Comparison of ENCODE assay signal across 28 mouse cellular contexts in the genomic region with DNA sequence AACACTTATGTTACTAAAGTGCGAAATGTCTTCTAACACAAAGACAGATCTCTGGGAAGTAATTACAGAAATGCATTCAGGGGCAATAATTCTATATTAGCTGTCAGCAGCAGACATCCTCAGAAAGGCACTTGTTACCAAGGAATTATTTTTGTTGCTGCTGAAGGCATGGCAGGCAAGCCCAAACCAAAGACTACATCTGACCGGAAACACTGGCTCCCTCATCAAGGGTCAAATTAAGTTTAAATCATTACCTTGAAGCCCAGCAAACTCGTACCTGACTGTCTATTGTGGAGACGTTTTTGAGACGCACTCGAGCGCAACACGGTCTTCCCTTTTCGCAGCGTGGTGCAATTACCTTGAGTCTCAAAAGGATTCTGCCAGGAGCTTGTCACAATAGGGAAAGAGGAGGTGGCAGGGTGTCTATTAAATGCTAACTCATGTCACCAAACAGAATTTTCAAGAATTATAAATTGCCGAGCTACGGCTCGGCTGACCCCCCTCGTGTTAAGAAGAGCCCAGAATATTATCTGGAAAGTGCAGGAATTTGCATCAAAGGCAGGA.
DNase-seq lines count a peak whose midpoint lies in the region; ATAC-seq and TF ChIP-seq lines count a peak whose summit lies in the region.
"Had no signal": no experiment of that assay in that cellular context is flagged by ENCODE, and none has a peak within 500 bp of the region (broad histone marks: within the 10 kb centered on the region; RNA-seq: fewer than 3 reads in every experiment).

No protein-coding gene starts in this region.

- H3K9me3 ChIP-seq in forebrain, embryonic 14.5 days (replicated peaks; ENCODE audit: control insufficient read depth, low read length): no peaks in the 10 kb centered on the region
- no peaks in the 10 kb centered on the region for H3K9me3 ChIP-seq in forebrain, embryonic 11.5 days (ENCODE audit: control insufficient read depth, low read length)
- H3K9me3 ChIP-seq in neural tube, embryonic 13.5 days: no peaks in the 10 kb centered on the region
- no peaks in the 10 kb centered on the region for H3K9me3 ChIP-seq in neural tube, embryonic 15.5 days (replicated peaks)
- no peaks in the 10 kb centered on the region for H3K9me3 ChIP-seq in midbrain, embryonic 13.5 days
- H3K9me3 ChIP-seq: heart, embryonic 12.5 days; hindbrain, embryonic 15.5 days; limb, embryonic 12.5 days; stomach, embryonic 15.5 days had no signal

- DNase-seq in forebrain, embryonic 14.5 days (ENCODE audit: low spot score): peak; percentile 54
- DNase-seq in forebrain, embryonic 11.5 days (ENCODE audit: low spot score): no peak
- no peak for DNase-seq in left cerebral cortex, adult 2 months (ENCODE audit: extremely low spot score in 1 of 2, low spot score in 2 of 2)
- no peak for DNase-seq in layer of hippocampus, adult 9-11 months
- no peak for DNase-seq in adrenal gland, adult (ENCODE audit: inconsistent age in 2 of 2, low spot score in 1 of 2)
- DNase-seq: adrenal gland, postnatal 25 days; cerebellum, adult 9-11 months; gastrocnemius, postnatal 25 days; heart, adult 18-20 months; heart, postnatal 10 days; kidney, adult 9 months; kidney, postnatal 25 days; layer of hippocampus, postnatal 36 days; liver, postnatal 0 days; right cerebral cortex, postnatal 4 days; thymus, postnatal 36 days had no signal

- H3K4me1 ChIP-seq in forebrain, embryonic 14.5 days (ENCODE audit: control insufficient read depth, insufficient read depth, low read length): peaks cover 20% of the 10 kb centered on the region; the same call in 1 of the 2 replicates
- peaks cover 23% of the 10 kb centered on the region for H3K4me1 ChIP-seq in forebrain, embryonic 11.5 days (replicated peaks; ENCODE audit: control insufficient read depth, insufficient read depth, low read length)
- peaks cover 72% of the 10 kb centered on the region for H3K4me1 ChIP-seq in neural tube, embryonic 13.5 days (replicated peaks)
- peaks cover 46% of the 10 kb centered on the region for H3K4me1 ChIP-seq in neural tube, embryonic 15.5 days
- H3K4me1 ChIP-seq in midbrain, embryonic 13.5 days (replicated peaks): peaks cover 74% of the 10 kb centered on the region

- no peak overlapping the region for H3K27ac ChIP-seq in forebrain, embryonic 14.5 days (ENCODE audit: low read depth, low read length)
- H3K27ac ChIP-seq in forebrain, embryonic 11.5 days (ENCODE audit: low read depth, low read length): no peak overlapping the region
- H3K27ac ChIP-seq in neural tube, embryonic 13.5 days (replicated peaks): no peak overlapping the region; the same call in 1 of the 2 replicates
- H3K27ac ChIP-seq in neural tube, embryonic 15.5 days (replicated peaks): no peak overlapping the region
- H3K27ac ChIP-seq in midbrain, embryonic 13.5 days: 0 out of 2 replicates have a peak overlapping the region, but pooled peaks have one; percentile 31
- H3K27ac ChIP-seq in left cerebral cortex, adult 2 months: no peak overlapping the region
- H3K27ac ChIP-seq: hindbrain, embryonic 15.5 days; layer of hippocampus, adult 2 months; limb, embryonic 12.5 days; stomach, embryonic 15.5 days had no signal

- 7% methylated on average over 14 of the region's 14 CpGs for WGBS in forebrain, embryonic 14.5 days
- WGBS in forebrain, embryonic 11.5 days: 33% methylated on average over 14 of the region's 14 CpGs
- 24% methylated on average over 14 of the region's 14 CpGs for WGBS in neural tube, embryonic 13.5 days
- 28% methylated on average over 14 of the region's 14 CpGs for WGBS in neural tube, embryonic 15.5 days
- 34% methylated on average over 14 of the region's 14 CpGs for WGBS in midbrain, embryonic 13.5 days

- H3K27me3 ChIP-seq in forebrain, embryonic 14.5 days (replicated peaks; ENCODE audit: control insufficient read depth, insufficient read depth, low read length): no peaks in the 10 kb centered on the region
- H3K27me3 ChIP-seq in forebrain, embryonic 11.5 days (ENCODE audit: control insufficient read depth, insufficient read depth, low read length): no peaks in the 10 kb centered on the region
- H3K27me3 ChIP-seq in neural tube, embryonic 13.5 days: no peaks in the 10 kb centered on the region
- H3K27me3 ChIP-seq in neural tube, embryonic 15.5 days (replicated peaks): no peaks in the 10 kb centered on the region
- H3K27me3 ChIP-seq in midbrain, embryonic 13.5 days: no peaks in the 10 kb centered on the region
- H3K27me3 ChIP-seq: hindbrain, embryonic 15.5 days; limb, embryonic 12.5 days; stomach, embryonic 15.5 days had no signal

- H3K36me3 ChIP-seq in forebrain, embryonic 14.5 days (ENCODE audit: control insufficient read depth, insufficient read depth, low read length): no peaks in the 10 kb centered on the region
- H3K36me3 ChIP-seq in forebrain, embryonic 11.5 days (ENCODE audit: control insufficient read depth, insufficient read depth, low read length): no peaks in the 10 kb centered on the region
- H3K36me3 ChIP-seq in neural tube, embryonic 13.5 days: no peaks in the 10 kb centered on the region
- H3K36me3 ChIP-seq in neural tube, embryonic 15.5 days: no peaks in the 10 kb centered on the region
- H3K36me3 ChIP-seq in midbrain, embryonic 13.5 days: no peaks in the 10 kb centered on the region; the same call in 1 of the 2 replicates
- H3K36me3 ChIP-seq: heart, embryonic 12.5 days; hindbrain, embryonic 15.5 days; stomach, embryonic 15.5 days had no signal

- H3K4me3 ChIP-seq in forebrain, embryonic 14.5 days (ENCODE audit: low read depth, low read length): no peak overlapping the region
- H3K4me3 ChIP-seq in forebrain, embryonic 11.5 days (ENCODE audit: low read depth, low read length): no peak overlapping the region
- no peak overlapping the region for H3K4me3 ChIP-seq in neural tube, embryonic 13.5 days
- no peak overlapping the region for H3K4me3 ChIP-seq in neural tube, embryonic 15.5 days (replicated peaks)
- H3K4me3 ChIP-seq in midbrain, embryonic 13.5 days (replicated peaks): no peak overlapping the region
- H3K4me3 ChIP-seq in left cerebral cortex, adult 2 months: no peak overlapping the region
- H3K4me3 ChIP-seq: heart, embryonic 12.5 days; hindbrain, embryonic 15.5 days; layer of hippocampus, adult 2 months; limb, embryonic 12.5 days; stomach, embryonic 15.5 days had no signal

- no peak overlapping the region for H3K4me2 ChIP-seq in forebrain, embryonic 14.5 days (ENCODE audit: low read length)
- no peak overlapping the region; the same call in 1 of the 2 replicates for H3K4me2 ChIP-seq in forebrain, embryonic 11.5 days (ENCODE audit: low read depth, low read length, severe bottlenecking)
- H3K4me2 ChIP-seq in neural tube, embryonic 13.5 days: 0 out of 2 replicates have a peak overlapping the region, but pooled peaks have one; percentile 13
- H3K4me2 ChIP-seq in neural tube, embryonic 15.5 days: no peak overlapping the region
- H3K4me2 ChIP-seq in midbrain, embryonic 13.5 days (replicated peaks): no peak overlapping the region
- H3K4me2 ChIP-seq: heart, embryonic 12.5 days; hindbrain, embryonic 15.5 days; limb, embryonic 12.5 days; liver, embryonic 11.5 days; stomach, embryonic 15.5 days had no signal

- no peak overlapping the region for H3K9ac ChIP-seq in forebrain, embryonic 14.5 days (ENCODE audit: low read length)
- H3K9ac ChIP-seq in forebrain, embryonic 11.5 days (ENCODE audit: low read length): no peak overlapping the region
- H3K9ac ChIP-seq in neural tube, embryonic 13.5 days: 0 out of 2 replicates have a peak overlapping the region, but pooled peaks have one; percentile 0
- no peak overlapping the region for H3K9ac ChIP-seq in neural tube, embryonic 15.5 days (replicated peaks)
- H3K9ac ChIP-seq in midbrain, embryonic 13.5 days (replicated peaks): no peak overlapping the region
- H3K9ac ChIP-seq: heart, embryonic 12.5 days; hindbrain, embryonic 15.5 days; limb, embryonic 12.5 days; liver, postnatal 0 days; stomach, embryonic 15.5 days had no signal

- TF ChIP-seq CTCF in left cerebral cortex, adult 2 months (IDR thresholded peaks at IDR 0.05): no peak

- intact Hi-C loops in left cerebral cortex, adult 2 months (cut with DNase I): no loop called here

- no peak; the same call in 1 of the 2 replicates for ATAC-seq in forebrain, embryonic 14.5 days
- no peak for ATAC-seq in forebrain, embryonic 11.5 days (replicated peaks; ENCODE audit: low FRiP score)
- no peak for ATAC-seq in neural tube, embryonic 13.5 days (ENCODE audit: low read depth)
- no peak for ATAC-seq in neural tube, embryonic 15.5 days (ENCODE audit: low FRiP score)
- ATAC-seq in midbrain, embryonic 13.5 days: no peak
- ATAC-seq: CD4-positive, CD25-positive, alpha-beta regulatory T cell, adult 4 months; intestine, embryonic 16.5 days; liver, postnatal 0 days; lung, postnatal 0 days had no signal
